Mouse (Mus musculus) heart, embryonic 14.5 days (tissue): Measurements from ENCODE around the gene Psmb1. TPM values are rescaled to one million over a fixed set of nuclear protein-coding genes. Genes with fewer than 3 reads are reported as not detected.

Experiments used
- ATAC-seq: fragments of 200-750 bp; cut with Nextera tagmentation; 2 replicates; pipeline ENCODE4 v1.8.0; 2017; ENCODE audit warnings: low read depth, moderate TSS enrichment; ENCODE audit not compliant: insufficient number of reproducible peaks, insufficient read depth, low FRiP score
- H3K27ac ChIP-seq, 2 experiments: fragments of 200-500 bp in 1 of 2; fragments of 300-500 bp in 1 of 2; sonication (generic) in 1 of 2; replicated peaks in 1 of 2; 2 replicates each; pipeline ENCODE4 v1.5.1; 2012 to 2014; ENCODE audit warnings: low read depth in 2 of 2, low read length in 2 of 2, control low read depth in 1 of 2, mild to moderate bottlenecking in 1 of 2, mixed read lengths in 1 of 2; ENCODE audit not compliant: control insufficient read depth in 1 of 2, insufficient read depth in 1 of 2
- H3K27me3 ChIP-seq: fragments of 300-500 bp; sonication (generic); 2 replicates; pipeline ENCODE4 v1.6.1; 2014; ENCODE audit warnings: mild to moderate bottlenecking, low read length, control low read depth; ENCODE audit not compliant: control insufficient read depth, insufficient read depth
- H3K36me3 ChIP-seq: fragments of 300-500 bp; sonication (generic); 2 replicates; pipeline ENCODE4 v1.6.1; 2014; ENCODE audit warnings: mild to moderate bottlenecking, control low read depth, low read length, mixed read lengths; ENCODE audit not compliant: control insufficient read depth, insufficient read depth
- H3K4me1 ChIP-seq, 2 experiments: fragments of 200-500 bp in 1 of 2; fragments of 300-500 bp in 1 of 2; sonication (generic) in 1 of 2; 2 replicates each; pipeline ENCODE4 v1.6.1; 2012 to 2014; ENCODE audit warnings: low read length in 2 of 2, control low read depth in 1 of 2, mixed read lengths in 1 of 2; ENCODE audit not compliant: control insufficient read depth in 2 of 2, insufficient read depth in 2 of 2
- H3K4me2 ChIP-seq: fragments of 300-500 bp; sonication (generic); 2 replicates; pipeline ENCODE4 v1.6.1; 2014; ENCODE audit warnings: mild to moderate bottlenecking, low read length
- H3K4me3 ChIP-seq, 2 experiments: fragments of 200-500 bp in 1 of 2; fragments of 300-500 bp in 1 of 2; sonication (generic) in 1 of 2; 2 replicates each; pipeline ENCODE4 v1.5.1; 2012 to 2014; ENCODE audit warnings: low read length in 2 of 2, mild to moderate bottlenecking in 2 of 2, control low read depth in 1 of 2, low read depth in 1 of 2, moderate library complexity in 1 of 2; ENCODE audit not compliant: control insufficient read depth in 1 of 2, insufficient read depth in 1 of 2
- H3K9ac ChIP-seq: fragments of 300-500 bp; sonication (generic); 2 replicates; pipeline ENCODE4 v1.6.1; 2014; ENCODE audit warnings: mild to moderate bottlenecking, low read length
- H3K9me3 ChIP-seq: fragments of 300-500 bp; sonication (generic); 2 replicates; pipeline ENCODE4 v1.6.1; 2016; ENCODE audit warnings: low read length, control low read depth; ENCODE audit not compliant: control insufficient read depth
- WGBS: fragments of 180-500 bp; shearing (Covaris S2); extraction: QIAGEN DNeasy Blood & Tissue Kit; methylation state at CpG from one replicate; pipeline ENCODE4 v1.1.7; 2014; 5-methylcytosine and 5-hydroxymethylcytosine counted together
- polyA plus RNA-seq: library from polyadenylated mRNA; unstranded; fragments of >200 nt; fragmentation: Nextera tagmentation; extraction: Ambion mirVana; gene quantifications from 2 replicates; pipeline ENCODE4 v1.2.1, GENCODE M21; 2014

Gene Psmb1
- polyA plus RNA-seq, 1 experiment from 2014 or later = 225 TPM

DNA sequence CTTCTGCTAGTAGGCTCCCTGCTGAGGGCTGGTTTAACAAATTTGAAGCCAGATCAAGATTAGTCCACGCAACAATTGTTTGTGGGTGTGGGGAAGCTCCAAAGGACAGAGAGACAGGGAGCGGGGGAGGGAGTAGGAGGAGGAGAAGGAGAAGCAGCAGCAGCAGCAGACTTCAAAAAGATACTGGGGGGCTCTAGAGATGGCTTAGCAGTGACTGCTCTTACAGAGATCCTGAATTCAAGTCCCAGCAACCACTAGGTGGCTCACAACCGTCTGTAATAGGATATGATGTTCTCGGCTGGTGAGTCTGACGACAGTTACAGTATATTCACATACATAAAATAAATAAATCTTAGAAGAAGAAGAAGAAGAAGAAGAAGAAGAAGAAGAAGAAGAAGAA is 30.6 kb upstream of the Psmb1 start:
- Histone ChIP-seq H3K9ac (no peak overlapping the region), H3K27ac (no peak overlapping the region), H3K27me3 (0 out of 2 replicates have a peak, but pooled peaks cover 3% of the 10 kb centered on the region), H3K4me1 (peaks cover 5 to 12% of the 10 kb centered on the region in 2 experiments), H3K9me3 (no peaks in the 10 kb centered on the region), H3K4me3 (no peak overlapping the region), H3K4me2 (no peak overlapping the region), H3K36me3 (peaks cover 6% of the 10 kb centered on the region)
- 13% methylated on average over 5 of the region's 5 CpGs for WGBS
- ATAC-seq = no peak

DNA sequence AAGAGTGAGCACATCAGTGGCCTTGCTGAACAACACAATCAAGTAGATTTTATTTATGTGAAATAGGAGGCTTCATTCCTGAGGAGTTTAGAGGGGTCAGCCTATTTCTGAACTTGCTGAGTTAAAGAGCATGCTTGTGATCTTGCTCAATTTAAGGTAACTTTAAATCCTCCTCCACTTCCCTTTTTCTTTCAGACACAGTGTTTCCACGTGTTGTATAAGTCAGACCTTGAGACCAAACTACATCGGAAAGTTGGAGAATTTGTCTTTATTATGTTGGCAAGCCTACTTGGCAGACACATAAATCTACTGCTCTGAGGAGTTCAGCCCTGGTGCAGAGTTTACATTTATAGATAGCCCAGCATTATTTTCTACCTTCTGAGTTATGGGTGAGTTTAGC is 29.3 kb upstream of the Psmb1 start:
- WGBS = 93% methylated on average over 2 of the region's 2 CpGs
- H3K4me3 ChIP-seq = no peak overlapping the region
- H3K36me3 ChIP-seq = peaks cover 18% of the 10 kb centered on the region
- ATAC-seq = no peak
- H3K9me3 ChIP-seq = no peaks in the 10 kb centered on the region
- no peak overlapping the region for H3K27ac ChIP-seq
- H3K27me3 ChIP-seq = no peaks in the 10 kb centered on the region
- H3K9ac ChIP-seq = no peak overlapping the region
- H3K4me1 ChIP-seq = peaks cover 5 to 12% of the 10 kb centered on the region in 2 experiments
- H3K4me2 ChIP-seq = no peak overlapping the region

DNA sequence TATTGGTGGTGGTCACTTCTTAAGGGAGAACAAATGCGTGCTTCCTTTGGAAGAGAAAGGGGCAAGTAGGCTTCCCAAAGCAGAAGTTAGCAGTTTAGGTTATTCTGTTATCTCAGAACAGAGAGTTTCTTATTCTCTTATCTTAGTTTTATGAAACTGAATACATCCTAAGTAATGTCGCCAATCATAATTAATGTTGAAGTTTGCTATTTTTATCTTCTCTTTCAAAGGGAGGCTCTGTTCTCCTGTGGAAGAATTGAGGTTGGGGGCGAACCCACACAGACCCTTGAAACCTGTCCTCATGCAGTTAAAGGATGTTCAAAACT is 28.2 kb upstream of the Psmb1 start:
- Histone ChIP-seq H3K9ac (peak overlapping the region; percentile 82), H3K4me1 (peaks cover 5 to 12% of the 10 kb centered on the region in 2 experiments), H3K36me3 (peaks cover 28% of the 10 kb centered on the region), H3K4me2 (peak overlapping the region; percentile 80), H3K9me3 (no peaks in the 10 kb centered on the region), H3K4me3 (peak overlapping the region; percentile 12 to 79; a peak in 3 of 4 replicates), H3K27ac (peak overlapping the region in 1 of 2 experiments; percentile 78; a peak in 2 of 4 replicates), H3K27me3 (no peaks in the 10 kb centered on the region)
- WGBS = 49% methylated on average over 3 of the region's 3 CpGs
- ATAC-seq = no peak

DNA sequence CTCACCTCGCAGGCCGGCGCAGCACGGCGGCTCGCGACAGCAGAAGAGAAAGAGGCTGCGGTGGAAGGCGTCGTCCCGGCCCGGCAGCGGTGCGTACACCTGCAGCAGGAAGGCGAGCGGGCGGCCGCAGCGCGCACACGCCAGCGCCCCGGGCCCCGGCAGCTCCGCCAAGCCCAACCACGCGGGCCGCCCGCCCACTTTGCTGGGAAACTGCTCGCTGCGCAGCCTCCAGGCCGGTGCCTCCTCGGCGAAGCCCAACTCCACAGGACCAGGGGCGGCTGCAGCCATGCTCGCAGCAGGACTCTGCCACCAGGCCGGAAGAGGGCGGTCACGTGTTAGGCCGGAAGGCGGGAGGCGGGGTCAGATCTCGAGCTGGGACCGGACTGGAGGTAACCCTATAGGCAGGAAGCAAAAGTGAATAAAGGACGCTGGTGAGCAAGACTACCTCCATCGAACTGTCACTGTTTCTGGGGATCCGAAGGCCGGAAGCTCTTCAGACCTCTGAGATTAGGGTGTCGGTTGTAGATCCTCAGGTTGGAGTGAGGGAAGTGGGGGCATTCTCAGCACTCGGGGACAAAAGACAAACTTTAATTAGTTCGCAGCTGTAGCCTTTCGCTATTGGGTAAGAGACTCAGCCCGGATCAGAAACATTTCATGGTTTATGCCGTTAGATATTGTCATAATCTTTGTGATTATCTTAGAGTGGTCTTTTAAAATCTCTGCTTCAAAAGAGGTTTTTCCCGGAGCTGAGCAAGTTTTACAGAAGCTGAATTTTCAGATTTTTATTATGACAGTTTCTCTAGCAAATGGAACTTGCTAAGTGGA is 27.6 kb upstream of the Psmb1 start, which contains the start of gene Pdcd2:
Pdcd2 (minus strand) TSS at position 316 of the 825 bp plus-strand sequence.
- Histone ChIP-seq H3K4me2 (peak within 1 kb of the TSS; percentile 80), H3K9me3 (no peaks in the 10 kb centered on the region), H3K4me3 (peak within 1 kb of the TSS; percentile 79 to 83), H3K4me1 (peaks cover 5 to 12% of the 10 kb centered on the region in 2 experiments), H3K27me3 (no peaks in the 10 kb centered on the region), H3K36me3 (peaks cover 33% of the 10 kb centered on the region), H3K27ac (peak within 1 kb of the TSS; percentile 78 to 81), H3K9ac (peak within 1 kb of the TSS; percentile 82)
- ATAC-seq = peak; percentile 99
- WGBS = 1% methylated on average over 53 of the region's 55 CpGs

DNA sequence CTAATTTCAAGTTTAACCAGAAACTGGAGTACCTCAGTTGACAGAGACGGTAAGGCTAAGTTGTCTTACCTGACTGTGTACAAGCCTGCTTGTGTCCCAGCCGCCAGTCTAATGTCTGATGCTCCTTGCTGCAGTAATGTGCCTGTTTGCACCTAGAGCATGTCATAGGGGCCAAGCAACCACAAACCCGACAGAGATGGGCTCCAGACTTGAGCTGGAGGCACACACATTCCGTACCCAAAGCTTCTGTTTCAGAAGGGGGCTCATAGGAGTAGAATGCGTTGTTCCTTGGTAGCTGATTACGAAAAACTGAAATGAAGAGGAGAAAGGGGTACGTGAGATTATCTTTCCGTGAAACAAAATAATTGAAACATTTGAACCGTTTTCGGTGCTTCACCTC is 26.8 kb upstream of the Psmb1 start:
- ATAC-seq = no peak
- Histone ChIP-seq H3K9ac (peak overlapping the region; percentile 82), H3K36me3 (peaks cover 42% of the 10 kb centered on the region), H3K4me2 (peak overlapping the region; percentile 80), H3K4me3 (peak overlapping the region; percentile 79 to 83), H3K4me1 (peaks cover 5 to 12% of the 10 kb centered on the region in 2 experiments), H3K27ac (no peak overlapping the region; a peak in 2 of 4 replicates), H3K9me3 (no peaks in the 10 kb centered on the region), H3K27me3 (no peaks in the 10 kb centered on the region)
- WGBS = 12% methylated on average over 10 of the region's 10 CpGs

DNA sequence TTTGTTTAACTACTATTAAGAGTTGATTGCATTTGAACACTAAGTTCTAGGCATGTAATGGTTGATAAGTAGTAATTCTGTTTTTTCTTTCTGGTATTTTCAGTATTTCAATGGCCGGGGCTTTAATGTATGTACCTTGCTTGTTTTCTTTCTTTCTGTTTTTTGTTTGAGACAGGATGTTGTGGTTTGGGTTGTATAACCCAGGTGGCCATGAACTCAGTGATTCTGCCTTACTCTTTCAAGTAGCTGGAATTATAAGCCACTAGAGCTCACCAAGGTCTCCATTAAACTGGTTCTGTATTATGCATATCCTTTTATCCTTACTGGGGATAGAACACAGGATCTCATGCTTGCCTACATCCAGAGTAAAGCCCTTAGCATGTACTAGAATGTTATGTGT is 19.2 kb upstream of the Psmb1 start:
- Histone ChIP-seq H3K4me2 (no peak overlapping the region), H3K36me3 (peaks cover 99% of the 10 kb centered on the region), H3K9ac (no peak overlapping the region), H3K27me3 (no peaks in the 10 kb centered on the region), H3K4me3 (no peak overlapping the region), H3K27ac (no peak overlapping the region), H3K9me3 (no peaks in the 10 kb centered on the region), H3K4me1 (no peaks in the 10 kb centered on the region)
- 88% methylated on average over 1 of the region's 1 CpGs for WGBS
- no peak for ATAC-seq

DNA sequence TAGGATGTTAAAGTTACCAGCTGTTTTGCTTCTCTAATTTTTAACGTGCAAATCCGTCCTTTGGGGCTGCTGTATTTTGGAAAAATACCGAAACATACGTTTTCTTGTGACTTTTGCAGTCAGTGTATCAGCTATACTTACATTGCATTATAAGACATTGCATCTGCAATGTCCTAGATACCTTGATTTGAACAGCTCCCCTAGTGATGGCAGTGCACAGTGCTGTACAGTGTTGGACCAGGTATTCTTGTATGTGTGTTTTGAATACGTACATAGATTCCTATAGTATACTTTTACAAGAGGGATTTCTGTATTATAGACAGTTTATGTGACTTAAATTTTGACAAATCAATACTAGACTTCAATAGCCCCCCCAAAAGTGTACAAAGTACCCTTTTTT is 18.6 kb upstream of the Psmb1 start:
- 86% methylated on average over 5 of the region's 5 CpGs for WGBS
- H3K4me1 ChIP-seq = no peaks in the 10 kb centered on the region
- H3K4me2 ChIP-seq = no peak overlapping the region
- no peak overlapping the region for H3K27ac ChIP-seq
- H3K27me3 ChIP-seq = no peaks in the 10 kb centered on the region
- H3K9ac ChIP-seq = no peak overlapping the region
- H3K4me3 ChIP-seq = no peak overlapping the region
- no peaks in the 10 kb centered on the region for H3K9me3 ChIP-seq
- ATAC-seq = no peak
- H3K36me3 ChIP-seq = peaks cover 100% of the 10 kb centered on the region
